Mouse (Mus musculus) bone marrow, adult 2 months (tissue): ENCODE data around the gene Mtmr10. TPM values are rescaled to one million over a fixed set of nuclear protein-coding genes. Genes with fewer than 3 reads are reported as not detected.

Experiments used
- H3K27ac ChIP-seq: fragments of 200-500 bp; 2 replicates; pipeline ENCODE4 v1.5.1; 2012; ENCODE audit warnings: low read depth, mild to moderate bottlenecking, control low read depth, inconsistent platforms, low read length; ENCODE audit not compliant: control insufficient read depth, poor library complexity, insufficient read depth
- H3K4me1 ChIP-seq: fragments of 200-500 bp; 2 replicates; pipeline ENCODE4 v1.6.1; 2011; ENCODE audit warnings: low read length; ENCODE audit not compliant: control insufficient read depth, insufficient read depth
- H3K4me3 ChIP-seq: fragments of 200-500 bp; replicated peaks from 2 replicates; pipeline ENCODE3; 2011; ENCODE audit warnings: mild to moderate bottlenecking, low read depth, low read length, control low read depth; ENCODE audit not compliant: control insufficient read depth
- CTCF ChIP-seq: fragments of 200-500 bp; IDR thresholded peaks from 2 replicates; pipeline ENCODE4 v1.5.1; 2011; ENCODE audit warnings: low read length, control low read depth; ENCODE audit not compliant: control insufficient read depth, insufficient read depth
- POLR2A ChIP-seq: fragments of 200-500 bp; IDR thresholded peaks from 2 replicates; pipeline ENCODE4 v1.6.1; 2011; ENCODE audit warnings: low read depth, mild to moderate bottlenecking, control low read depth, low read length, borderline replicate concordance; ENCODE audit not compliant: control insufficient read depth
- WGBS: fragments of 180-500 bp; shearing (Covaris S2); methylation state at CpG from one replicate; pipeline ENCODE4 v1.1.7; 2018; 5-methylcytosine and 5-hydroxymethylcytosine counted together
- polyA plus RNA-seq: library from polyadenylated mRNA; stranded (reverse); fragments of >200 nt; gene quantifications from 2 replicates; pipeline ENCODE4 v1.2.4, GENCODE M21; 2011; ENCODE audit warnings: low replicate concordance; ENCODE audit not compliant: missing spikeins, insufficient read depth, insufficient read length

Mtmr10 gene
- polyA plus RNA-seq, 1 experiment = 2.0 TPM

DNA sequence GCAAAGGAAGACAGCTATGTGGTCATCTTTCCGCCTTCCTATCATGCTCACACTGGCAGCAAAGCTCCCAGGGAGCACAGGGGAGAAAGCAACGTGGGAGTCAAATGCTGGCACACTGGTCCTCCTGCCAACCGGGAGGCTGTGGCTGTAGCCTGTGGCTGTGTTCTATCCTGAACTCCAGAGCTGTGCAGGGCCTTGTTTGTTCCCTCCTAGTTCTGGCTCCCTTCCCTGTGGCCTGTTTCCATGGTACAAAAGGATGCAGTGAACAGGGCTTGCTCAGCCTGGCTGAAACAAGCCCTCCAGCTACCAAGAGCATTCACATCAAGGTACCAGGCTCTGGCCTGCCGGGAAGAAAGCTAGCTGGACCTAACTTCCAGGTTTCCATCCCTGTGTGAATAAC lies 63.6 kb downstream of the Mtmr10 start:
- WGBS = 77% methylated on average over 4 of the region's 4 CpGs
- H3K4me1 ChIP-seq = no peaks in the 10 kb centered on the region
- TF ChIP-seq POLR2A (no peak), CTCF (no peak)
- H3K27ac ChIP-seq = no peak overlapping the region
- H3K4me3 ChIP-seq = no peak overlapping the region

DNA sequence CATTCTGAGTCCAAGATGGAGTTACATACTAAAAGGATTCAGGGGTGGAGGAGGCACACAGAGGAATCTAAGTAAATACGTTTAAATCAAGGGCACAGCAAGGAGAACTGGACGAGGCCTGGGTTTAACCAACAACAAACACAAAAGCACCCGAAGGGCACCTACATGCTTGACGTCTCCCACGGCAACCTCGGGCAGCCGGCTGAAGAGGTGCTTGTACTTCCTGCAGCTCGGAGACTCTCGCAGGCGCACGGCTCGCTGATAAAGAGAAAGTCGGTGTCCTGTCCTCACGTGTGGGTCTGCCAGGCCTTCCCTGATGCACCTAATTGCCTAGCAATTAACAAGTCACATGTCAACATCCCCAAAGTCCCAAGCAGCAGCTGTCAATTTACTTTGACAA lies 66.8 kb downstream of the Mtmr10 start:
- WGBS = 87% methylated on average over 14 of the region's 14 CpGs
- no peak overlapping the region for H3K27ac ChIP-seq
- H3K4me3 ChIP-seq = no peak overlapping the region
- no peak for TF ChIP-seq CTCF
- no peak for TF ChIP-seq POLR2A
- no peaks in the 10 kb centered on the region for H3K4me1 ChIP-seq

DNA sequence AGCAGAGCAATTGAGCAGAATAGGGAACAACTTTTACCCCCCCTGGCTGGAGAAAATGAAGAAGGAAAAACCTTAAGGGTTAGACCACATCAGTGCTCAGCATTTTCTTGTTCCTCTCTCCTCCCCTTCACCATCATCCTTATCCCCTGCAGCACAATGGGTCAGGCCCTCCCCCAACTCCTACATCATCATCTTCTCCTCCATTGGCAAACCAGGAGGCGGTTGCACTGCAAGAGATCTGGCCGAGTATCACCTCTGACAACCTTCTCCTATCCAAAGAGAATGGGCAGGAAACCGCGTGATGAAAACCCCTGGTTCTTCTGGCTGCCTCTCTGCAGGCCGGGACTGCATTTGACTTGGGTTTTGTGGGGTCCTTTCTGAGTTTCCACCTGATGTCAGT lies 69.2 kb downstream of the Mtmr10 start:
- WGBS = 82% methylated on average over 5 of the region's 5 CpGs

GRCm38 (mm10) chr7:64357405-64357804 lies 70.0 kb downstream of the Mtmr10 start:
- 89% methylated on average over 9 of the region's 9 CpGs for WGBS
- H3K4me1 ChIP-seq = no peaks in the 10 kb centered on the region

More for the DNA sequence above, 69.2 kb downstream of the Mtmr10 start:
- no peaks in the 10 kb centered on the region for H3K4me1 ChIP-seq
- no peak overlapping the region for H3K27ac ChIP-seq
- TF ChIP-seq POLR2A (no peak), CTCF (no peak)
- H3K4me3 ChIP-seq = no peak overlapping the region

DNA sequence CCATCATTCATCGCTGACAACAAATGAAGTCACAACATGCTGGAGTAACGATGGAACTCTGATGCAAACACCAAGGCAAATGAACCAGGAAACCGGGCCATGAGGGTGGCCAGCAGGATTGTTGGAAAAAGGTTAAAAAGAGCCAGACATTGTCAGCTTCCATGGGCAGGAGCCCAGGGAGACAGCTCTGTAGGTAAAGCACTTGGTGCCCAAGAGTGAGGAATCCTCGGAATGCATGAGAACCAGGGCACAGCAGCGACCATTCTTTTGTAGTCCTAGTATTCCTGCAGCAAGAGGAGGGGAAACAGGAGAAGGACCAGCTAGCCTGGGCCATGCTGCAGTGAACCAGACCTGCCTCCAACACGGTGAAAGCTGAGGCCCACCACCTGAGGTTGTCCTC lies 71.2 kb downstream of the Mtmr10 start:
- H3K27ac ChIP-seq = no peak overlapping the region
- WGBS = 93% methylated on average over 6 of the region's 6 CpGs
- H3K4me3 ChIP-seq = no peak overlapping the region
- H3K4me1 ChIP-seq = no peaks in the 10 kb centered on the region
- TF ChIP-seq CTCF (no peak), POLR2A (no peak)

More at GRCm38 (mm10) chr7:64357405-64357804, 70.0 kb downstream of the Mtmr10 start:
- no peak overlapping the region for H3K4me3 ChIP-seq
- TF ChIP-seq POLR2A (no peak), CTCF (no peak)
- no peak overlapping the region; the same call in 1 of the 2 replicates for H3K27ac ChIP-seq

DNA sequence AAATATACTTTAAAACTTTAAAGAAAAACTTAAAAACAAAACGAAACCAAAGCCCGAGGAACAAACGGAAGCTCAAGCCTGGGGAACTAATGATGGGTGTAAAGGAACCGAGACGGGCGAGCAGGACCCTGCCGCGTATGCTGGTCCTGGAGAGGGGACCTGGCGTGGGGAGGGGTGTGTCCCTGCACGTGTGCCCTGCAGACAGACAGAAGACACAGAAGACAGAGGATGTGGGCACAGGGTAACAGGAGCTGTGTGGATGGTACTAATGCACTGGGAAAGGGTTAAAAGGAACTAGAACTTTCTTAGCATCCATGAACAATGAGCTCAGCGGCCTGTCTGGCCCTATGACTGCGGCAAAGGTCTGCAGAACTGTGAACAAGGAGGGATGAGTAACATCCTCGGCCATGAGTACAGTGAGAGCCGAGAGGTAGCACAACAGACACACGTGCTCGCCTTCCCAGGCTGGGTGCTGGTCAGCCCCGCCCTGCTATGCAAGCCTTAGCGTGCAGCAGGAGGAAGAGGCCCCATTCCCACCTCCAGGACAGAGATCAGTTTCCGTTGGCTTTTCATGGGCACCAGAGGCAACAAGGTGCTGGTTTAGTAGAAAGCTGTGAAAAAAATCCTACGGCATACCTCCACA lies 72.6 kb downstream of the Mtmr10 start:
- no peak overlapping the region for H3K27ac ChIP-seq
- WGBS = 85% methylated on average over 20 of the region's 20 CpGs
- no peak for TF ChIP-seq POLR2A
- TF ChIP-seq CTCF = no peak
- H3K4me3 ChIP-seq = no peak overlapping the region
- no peaks in the 10 kb centered on the region for H3K4me1 ChIP-seq

- no peak overlapping the region for H3K4me3 ChIP-seq
- H3K4me1 ChIP-seq = no peaks in the 10 kb centered on the region
- TF ChIP-seq CTCF = no peak
- no peak for TF ChIP-seq POLR2A
- H3K27ac ChIP-seq = no peak overlapping the region
- 72% methylated on average over 3 of the region's 3 CpGs for WGBS
These were observed 73.1 kb downstream of the Mtmr10 start for GRCm38 (mm10) chr7:64360586-64360945.

DNA sequence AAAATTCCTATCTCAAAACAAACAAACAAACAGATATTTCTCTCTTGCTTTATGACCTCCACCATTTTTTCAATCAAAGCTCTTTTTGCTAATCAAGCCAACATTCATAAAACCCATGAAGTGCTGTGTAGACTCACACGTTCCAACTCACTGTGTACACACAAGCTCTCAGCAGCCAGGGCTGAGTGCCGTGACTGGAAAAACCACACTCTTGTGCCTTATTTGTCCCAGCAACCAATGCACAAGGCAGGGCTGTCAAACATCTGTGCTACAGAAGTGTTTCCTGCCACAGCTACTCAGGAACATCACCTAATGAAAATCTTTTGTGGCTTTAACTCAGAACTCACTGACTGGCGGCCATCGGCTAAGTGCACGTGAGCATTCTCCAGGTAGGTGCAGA lies 78.4 kb downstream of the Mtmr10 start:
- Histone ChIP-seq H3K4me3 (no peak overlapping the region), H3K4me1 (no peaks in the 10 kb centered on the region), H3K27ac (no peak overlapping the region)
- TF ChIP-seq CTCF = no peak
- TF ChIP-seq POLR2A = no peak
- 87% methylated on average over 5 of the region's 5 CpGs for WGBS

GRCm38 (mm10) chr7:64369841-64370240 lies 82.4 kb downstream of the Mtmr10 start:
- Histone ChIP-seq H3K27ac (no peak overlapping the region), H3K4me3 (no peak overlapping the region), H3K4me1 (no peaks in the 10 kb centered on the region; the same call in 1 of the 2 replicates)
- TF ChIP-seq POLR2A (no peak), CTCF (no peak)
- 80% methylated on average over 6 of the region's 6 CpGs for WGBS
